Mouse (Mus musculus) megakaryocyte, embryonic 14.5 days (primary cell): ENCODE results near the gene Zfp426.

Experiments
- FLI1 ChIP-seq: IDR thresholded peaks from 2 replicates; pipeline ENCODE4 v1.6.1; 2012; ENCODE audit warnings: low read length, inconsistent platforms, mixed read lengths
- GATA1 ChIP-seq: IDR thresholded peaks from 3 replicates; pipeline ENCODE4 v1.6.1; 2012; ENCODE audit warnings: mixed read lengths, low read length, inconsistent platforms, borderline replicate concordance

DNA sequence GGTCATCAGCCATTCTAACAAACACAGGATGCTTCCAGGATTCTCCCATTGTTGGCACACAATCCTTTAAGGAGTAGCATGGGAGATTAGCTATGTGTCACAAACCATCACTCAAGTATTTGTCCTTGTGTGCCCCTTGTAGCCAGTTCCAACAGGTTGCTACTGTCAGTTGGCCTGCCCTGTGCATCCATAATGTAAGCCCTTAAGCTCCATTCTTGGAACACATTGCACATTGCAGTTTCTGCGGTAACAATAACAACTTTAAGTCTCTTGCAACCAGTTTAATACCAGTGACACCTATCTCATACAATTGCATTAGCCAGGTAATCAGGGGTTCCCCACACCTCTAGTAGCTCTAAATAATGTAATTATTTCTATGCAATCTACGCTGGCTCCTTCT, 44.1 kb upstream of the Zfp426 start:
- TF ChIP-seq GATA1 (no peak), FLI1 (no peak)
